Mouse (Mus musculus) NIH3T3 (cell line): ENCODE results near the gene Thada.

Experiments
- DNase-seq: peaks from one replicate; pipeline ENCODE4 v3.0.0-alpha.2; 2012; ENCODE audit warnings: low read depth

Gene Thada

GRCm38 (mm10) chr17:84163066-84163785 is 302.8 kb downstream of the Thada start:
- no peak for DNase-seq

GRCm38 (mm10) chr17:84162211-84162760 is 303.7 kb downstream of the Thada start:
- DNase-seq = peak; percentile 55

GRCm38 (mm10) chr17:84161231-84161854 is 304.7 kb downstream of the Thada start:
- DNase-seq = no peak

GRCm38 (mm10) chr17:84158891-84159290 is 307.1 kb downstream of the Thada start:
- DNase-seq = no peak

- no peak for DNase-seq
Measured at GRCm38 (mm10) chr17:84158461-84158795, 307.6 kb downstream of the Thada start.

- DNase-seq = no peak
Measured at GRCm38 (mm10) chr17:84157743-84158460, 308.1 kb downstream of the Thada start.

- no peak for DNase-seq
Measured at GRCm38 (mm10) chr17:84156748-84157742, 309.0 kb downstream of the Thada start.

- no peak for DNase-seq
Measured at GRCm38 (mm10) chr17:84156227-84156573, 309.8 kb downstream of the Thada start.

- DNase-seq = no peak
Measured at GRCm38 (mm10) chr17:84155516-84156226, 310.3 kb downstream of the Thada start.

- DNase-seq = no peak
Measured at GRCm38 (mm10) chr17:84155029-84155338, 311.0 kb downstream of the Thada start.

- DNase-seq = no peak
Measured at GRCm38 (mm10) chr17:84154302-84155028, 311.5 kb downstream of the Thada start.

GRCm38 (mm10) chr17:84152976-84153786 is 312.8 kb downstream of the Thada start:
- DNase-seq = peak; percentile 72

- peak; percentile 46 for DNase-seq
Measured at GRCm38 (mm10) chr17:84152206-84152975, 313.6 kb downstream of the Thada start.

- DNase-seq = peak; percentile 43
Measured at GRCm38 (mm10) chr17:84151306-84151705, 314.7 kb downstream of the Thada start.

- DNase-seq = no peak
Measured at GRCm38 (mm10) chr17:84150291-84150690, 315.7 kb downstream of the Thada start.

GRCm38 (mm10) chr17:84149566-84149965 is 316.4 kb downstream of the Thada start:
- no peak for DNase-seq

GRCm38 (mm10) chr17:84148499-84149484 is 317.2 kb downstream of the Thada start:
- peak; percentile 97 for DNase-seq
